Mouse (Mus musculus) lung, postnatal 0 days (tissue): ENCODE measurements at regions not wholly inside any gene's neighbourhood (a gene's known extent, or its start where the extent isn't known, plus 50 kb on each side); places are given as distances from the start of the nearest gene placed in this dataset.

Experiments
- ATAC-seq: fragments of 200-750 bp; cut with Nextera tagmentation; 2 replicates; pipeline ENCODE4 v1.8.0; 2017; ENCODE audit warnings: moderate library complexity
- DNase-seq: peaks from one replicate; pipeline ENCODE4 v3.0.0-alpha.2; 2016; ENCODE audit warnings: low spot score
- H3K27ac ChIP-seq: fragments of 300-500 bp; sonication (generic); 2 replicates; pipeline ENCODE4 v1.5.1; 2014; ENCODE audit warnings: antibody characterized with exemption, mild to moderate bottlenecking, low read length, mixed read lengths
- H3K27me3 ChIP-seq: fragments of 300-500 bp; sonication (generic); replicated peaks from 2 replicates; pipeline ENCODE4 v1.6.1; 2014; ENCODE audit warnings: low read length, mixed read lengths; ENCODE audit not compliant: insufficient read depth
- H3K36me3 ChIP-seq: fragments of 300-500 bp; sonication (generic); 2 replicates; pipeline ENCODE4 v1.6.1; 2014; ENCODE audit warnings: low read length, mixed read lengths; ENCODE audit not compliant: insufficient read depth
- H3K4me1 ChIP-seq: fragments of 300-500 bp; sonication (generic); 2 replicates; pipeline ENCODE4 v1.6.1; 2014; ENCODE audit warnings: antibody characterized with exemption, low read depth, low read length, mixed read lengths; ENCODE audit not compliant: insufficient read depth
- H3K4me2 ChIP-seq: fragments of 300-500 bp; sonication (generic); replicated peaks from 2 replicates; pipeline ENCODE4 v1.6.1; 2014; ENCODE audit warnings: low read depth, mild to moderate bottlenecking, low read length, moderate library complexity, mixed read lengths
- H3K4me3 ChIP-seq: fragments of 300-500 bp; sonication (generic); 2 replicates; pipeline ENCODE4 v1.5.1; 2014; ENCODE audit warnings: low read depth, low read length
- H3K9ac ChIP-seq: fragments of 300-500 bp; sonication (generic); replicated peaks from 2 replicates; pipeline ENCODE4 v1.6.1; 2014; ENCODE audit warnings: low read depth, mild to moderate bottlenecking
- H3K9me3 ChIP-seq: fragments of 300-500 bp; sonication (generic); 2 replicates; pipeline ENCODE4 v1.6.1; 2016; ENCODE audit warnings: low read length, mixed read lengths
- CTCF ChIP-seq: IDR thresholded peaks from 2 replicates; pipeline ENCODE4 v1.5.1; 2016; ENCODE audit warnings: antibody characterized with exemption, mild to moderate bottlenecking
- EP300 ChIP-seq: IDR thresholded peaks from 2 replicates; pipeline ENCODE4 v1.6.1; 2016; ENCODE audit warnings: antibody characterized with exemption, mild to moderate bottlenecking, control low read depth
- WGBS: fragments of 180-500 bp; shearing (Covaris S2); extraction: QIAGEN DNeasy Blood & Tissue Kit; methylation state at CpG from one replicate; pipeline ENCODE4 v1.1.7; 2014; 5-methylcytosine and 5-hydroxymethylcytosine counted together

DNA sequence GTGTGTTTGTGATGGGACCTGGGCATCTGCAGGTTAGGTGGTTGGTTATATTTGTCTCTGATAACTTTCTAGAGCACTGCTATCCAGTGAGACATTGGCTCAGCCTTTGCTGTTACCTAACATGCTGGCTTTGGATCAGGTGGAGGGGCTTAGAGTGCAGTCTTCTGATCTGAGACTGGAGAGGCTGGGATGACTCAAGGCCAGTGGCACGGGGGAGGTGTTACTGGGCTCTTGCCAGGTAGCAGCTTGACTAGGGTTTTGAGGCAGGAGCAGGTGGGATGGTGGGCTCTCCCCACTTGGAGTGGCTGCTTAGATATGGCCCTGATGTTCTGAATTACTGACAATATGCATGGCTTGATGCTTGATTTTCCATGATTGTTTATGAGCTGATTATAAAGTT, 236.0 kb downstream of the Zfp704 start:
- DNase-seq (no peak), ATAC-seq (no peak)
- no peak overlapping the region for H3K4me2 ChIP-seq
- no peak overlapping the region for H3K27ac ChIP-seq
- H3K4me1 ChIP-seq, result no peaks in the 10 kb centered on the region
- H3K4me3 ChIP-seq, result no peak overlapping the region
- WGBS, result 41% methylated on average over 1 of the region's 1 CpGs
- no peaks in the 10 kb centered on the region for H3K9me3 ChIP-seq
- H3K27me3 ChIP-seq, result no peaks in the 10 kb centered on the region
- H3K9ac ChIP-seq, result no peak overlapping the region
- TF ChIP-seq CTCF, result no peak
- no peak for TF ChIP-seq EP300
- no peaks in the 10 kb centered on the region for H3K36me3 ChIP-seq

DNA sequence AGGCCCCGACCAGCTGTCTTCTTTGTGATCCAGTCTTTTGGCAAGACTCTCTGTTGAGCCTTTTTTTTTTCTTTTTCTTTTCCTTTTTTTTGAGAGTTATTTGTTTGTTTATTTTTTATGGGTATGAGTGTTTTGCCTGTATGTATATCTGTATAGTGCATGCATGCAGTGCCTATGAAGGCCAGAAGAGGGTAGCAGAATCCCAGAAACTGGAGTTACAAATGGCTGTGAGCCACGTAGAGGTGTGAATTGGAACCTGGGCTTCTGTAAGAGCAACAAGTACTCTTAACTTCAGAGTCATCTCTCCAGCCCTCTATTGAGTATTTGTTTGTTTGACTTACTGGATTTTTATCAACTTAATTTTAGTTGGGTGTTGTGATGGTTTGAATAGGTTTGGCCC, 239.8 kb downstream of the Zfp704 start:
- 83% methylated on average over 2 of the region's 2 CpGs for WGBS
- Histone ChIP-seq H3K9ac (no peak overlapping the region), H3K4me1 (no peaks in the 10 kb centered on the region), H3K36me3 (no peaks in the 10 kb centered on the region), H3K27me3 (no peaks in the 10 kb centered on the region), H3K27ac (no peak overlapping the region), H3K4me3 (no peak overlapping the region), H3K9me3 (no peaks in the 10 kb centered on the region), H3K4me2 (no peak overlapping the region)
- no peak for TF ChIP-seq EP300
- TF ChIP-seq CTCF, result 0 out of 2 replicates have a peak, but pooled peaks have one; percentile 19
- ATAC-seq (no peak), DNase-seq (no peak)

GRCm38 (mm10) chr3:9365791-9366190, 244.1 kb downstream of the Zfp704 start:
- no peak overlapping the region for H3K27ac ChIP-seq
- no peak overlapping the region for H3K4me2 ChIP-seq
- TF ChIP-seq EP300, result no peak
- no peak for TF ChIP-seq CTCF
- no peaks in the 10 kb centered on the region for H3K36me3 ChIP-seq
- H3K4me1 ChIP-seq, result no peaks in the 10 kb centered on the region
- no peak overlapping the region for H3K9ac ChIP-seq
- H3K9me3 ChIP-seq, result no peaks in the 10 kb centered on the region
- no peak for DNase-seq
- ATAC-seq, result no peak
- no peak overlapping the region for H3K4me3 ChIP-seq
- H3K27me3 ChIP-seq, result no peaks in the 10 kb centered on the region
- WGBS, result 81% methylated on average over 9 of the region's 9 CpGs

GRCm38 (mm10) chr3:9359186-9359585, 250.7 kb downstream of the Zfp704 start:
- H3K36me3 ChIP-seq, result no peaks in the 10 kb centered on the region
- no peaks in the 10 kb centered on the region for H3K9me3 ChIP-seq
- no peak overlapping the region for H3K27ac ChIP-seq
- no peak overlapping the region for H3K4me2 ChIP-seq
- no peak for DNase-seq
- H3K27me3 ChIP-seq, result no peaks in the 10 kb centered on the region
- H3K4me1 ChIP-seq, result no peaks in the 10 kb centered on the region
- no peak overlapping the region for H3K9ac ChIP-seq
- 92% methylated on average over 8 of the region's 8 CpGs for WGBS
- H3K4me3 ChIP-seq, result no peak overlapping the region
- no peak for ATAC-seq
- no peak for TF ChIP-seq EP300
- TF ChIP-seq CTCF, result no peak

DNA sequence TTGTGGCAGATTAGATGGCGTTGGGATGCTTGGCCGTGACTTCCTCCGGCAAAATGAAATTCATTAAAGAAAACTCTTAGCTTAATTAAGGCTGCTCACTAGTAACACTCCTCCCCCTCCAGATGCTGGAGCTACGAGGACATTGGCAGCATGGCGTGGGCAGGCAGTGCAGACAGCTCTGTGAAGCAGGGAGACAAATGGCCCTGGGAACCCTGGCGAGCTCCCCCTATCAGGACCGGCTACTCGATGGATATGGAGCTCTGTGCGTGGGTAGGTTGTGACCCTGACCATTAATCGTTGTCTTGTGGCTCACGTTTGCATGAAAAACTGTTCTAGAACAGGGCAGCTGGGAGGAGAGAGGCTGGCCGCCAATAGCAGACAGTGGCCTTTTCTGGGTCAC, 251.8 kb downstream of the Zfp704 start:
- no peak for DNase-seq
- Histone ChIP-seq H3K27ac (no peak overlapping the region), H3K27me3 (no peaks in the 10 kb centered on the region), H3K9ac (no peak overlapping the region), H3K4me3 (no peak overlapping the region), H3K4me1 (no peaks in the 10 kb centered on the region), H3K9me3 (no peaks in the 10 kb centered on the region), H3K4me2 (no peak overlapping the region), H3K36me3 (no peaks in the 10 kb centered on the region)
- TF ChIP-seq CTCF (no peak), EP300 (no peak)
- WGBS, result 40% methylated on average over 12 of the region's 12 CpGs
- ATAC-seq, result no peak

- H3K9me3 ChIP-seq, result no peaks in the 10 kb centered on the region
- no peak overlapping the region for H3K4me2 ChIP-seq
- H3K9ac ChIP-seq, result no peak overlapping the region
- no peaks in the 10 kb centered on the region for H3K4me1 ChIP-seq
- H3K4me3 ChIP-seq, result no peak overlapping the region
- H3K27me3 ChIP-seq, result no peaks in the 10 kb centered on the region
- no peak for DNase-seq
- TF ChIP-seq EP300 (no peak), CTCF (no peak)
- ATAC-seq, result no peak
- H3K36me3 ChIP-seq, result no peaks in the 10 kb centered on the region
- 81% methylated on average over 2 of the region's 2 CpGs for WGBS
- no peak overlapping the region for H3K27ac ChIP-seq
These were observed 252.2 kb downstream of the Zfp704 start for GRCm38 (mm10) chr3:9357639-9358038.

DNA sequence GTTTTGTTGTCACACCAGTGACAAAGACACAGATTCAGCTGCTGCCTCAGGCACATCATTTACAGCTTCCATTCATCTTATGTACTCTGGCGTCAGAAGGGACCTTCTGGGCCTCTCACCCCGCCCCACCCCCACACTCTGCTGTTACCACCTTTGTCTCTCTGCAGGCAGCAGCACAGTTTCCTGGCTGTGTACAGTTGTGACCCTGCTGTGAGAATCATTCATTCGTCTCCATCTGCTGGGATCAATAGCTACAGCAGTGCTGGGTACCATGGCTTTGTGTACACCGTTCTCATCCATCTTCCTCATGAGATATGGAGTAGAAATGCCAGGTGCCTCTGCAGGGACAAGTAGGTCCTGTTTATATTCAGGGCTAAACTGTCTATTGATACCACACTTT, 254.0 kb downstream of the Zfp704 start:
- Histone ChIP-seq H3K9ac (no peak overlapping the region), H3K4me1 (no peaks in the 10 kb centered on the region), H3K27me3 (no peaks in the 10 kb centered on the region), H3K27ac (no peak overlapping the region), H3K4me2 (no peak overlapping the region), H3K9me3 (no peaks in the 10 kb centered on the region), H3K4me3 (no peak overlapping the region), H3K36me3 (no peaks in the 10 kb centered on the region)
- 47% methylated on average over 4 of the region's 4 CpGs for WGBS
- no peak for TF ChIP-seq CTCF
- TF ChIP-seq EP300, result no peak
- ATAC-seq, result no peak
- no peak for DNase-seq
